Mouse (Mus musculus) c-Kit-positive CD71-positive TER-119-positive erythroid progenitor cells, embryonic 14.5 days (primary cell): ENCODE data around the gene Kcnk7.

Experiments used
- DNase-seq: peaks from one replicate; pipeline ENCODE4 v3.0.0-alpha.2; 2013; ENCODE audit warnings: low spot score

Gene Kcnk7

GRCm38 (mm10) chr19:5756321-5756985, 52.3 kb downstream of the Kcnk7 start:
- DNase-seq: no peak
